Mouse (Mus musculus) stomach, postnatal 0 days (tissue): Measurements from ENCODE around the gene Clba1.

Source experiments
- CTCF ChIP-seq: IDR thresholded peaks from 2 replicates; pipeline ENCODE4 v1.5.1; 2016; ENCODE audit warnings: antibody characterized with exemption, low read depth, mild to moderate bottlenecking, moderate library complexity
- EP300 ChIP-seq: optimal IDR thresholded peaks from 2 replicates; pipeline ENCODE3; 2016; ENCODE audit warnings: antibody characterized with exemption

DNA sequence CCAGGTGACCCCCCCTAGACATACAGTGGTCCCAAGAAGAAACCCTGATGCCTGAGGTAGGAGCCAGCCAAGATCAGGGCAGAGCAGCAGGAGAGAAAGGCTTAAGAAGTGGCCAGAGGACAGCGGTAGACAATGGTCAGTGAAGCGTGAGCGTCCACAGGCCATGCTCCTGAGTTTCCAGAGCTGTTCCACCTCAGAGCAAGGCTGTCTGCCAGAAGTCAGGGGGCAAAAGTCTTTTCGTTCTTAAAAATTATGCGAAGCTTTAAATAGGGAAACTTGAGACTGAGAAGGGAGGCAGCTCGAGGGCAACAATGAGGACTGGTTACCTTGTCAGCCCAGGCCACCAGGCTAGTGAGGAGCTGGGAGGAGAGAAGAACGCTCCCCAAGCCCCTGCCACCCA lies 4.6 kb downstream of the Clba1 start:
- TF ChIP-seq CTCF: no peak
- no peak for TF ChIP-seq EP300
